Mouse (Mus musculus) lung, postnatal 0 days (tissue): ENCODE measurements around the gene Cd209g.

Experiments used
- CTCF ChIP-seq: IDR thresholded peaks from 2 replicates; pipeline ENCODE4 v1.5.1; 2016; ENCODE audit warnings: antibody characterized with exemption, mild to moderate bottlenecking
- EP300 ChIP-seq: IDR thresholded peaks from 2 replicates; pipeline ENCODE4 v1.6.1; 2016; ENCODE audit warnings: antibody characterized with exemption, mild to moderate bottlenecking, control low read depth

DNA sequence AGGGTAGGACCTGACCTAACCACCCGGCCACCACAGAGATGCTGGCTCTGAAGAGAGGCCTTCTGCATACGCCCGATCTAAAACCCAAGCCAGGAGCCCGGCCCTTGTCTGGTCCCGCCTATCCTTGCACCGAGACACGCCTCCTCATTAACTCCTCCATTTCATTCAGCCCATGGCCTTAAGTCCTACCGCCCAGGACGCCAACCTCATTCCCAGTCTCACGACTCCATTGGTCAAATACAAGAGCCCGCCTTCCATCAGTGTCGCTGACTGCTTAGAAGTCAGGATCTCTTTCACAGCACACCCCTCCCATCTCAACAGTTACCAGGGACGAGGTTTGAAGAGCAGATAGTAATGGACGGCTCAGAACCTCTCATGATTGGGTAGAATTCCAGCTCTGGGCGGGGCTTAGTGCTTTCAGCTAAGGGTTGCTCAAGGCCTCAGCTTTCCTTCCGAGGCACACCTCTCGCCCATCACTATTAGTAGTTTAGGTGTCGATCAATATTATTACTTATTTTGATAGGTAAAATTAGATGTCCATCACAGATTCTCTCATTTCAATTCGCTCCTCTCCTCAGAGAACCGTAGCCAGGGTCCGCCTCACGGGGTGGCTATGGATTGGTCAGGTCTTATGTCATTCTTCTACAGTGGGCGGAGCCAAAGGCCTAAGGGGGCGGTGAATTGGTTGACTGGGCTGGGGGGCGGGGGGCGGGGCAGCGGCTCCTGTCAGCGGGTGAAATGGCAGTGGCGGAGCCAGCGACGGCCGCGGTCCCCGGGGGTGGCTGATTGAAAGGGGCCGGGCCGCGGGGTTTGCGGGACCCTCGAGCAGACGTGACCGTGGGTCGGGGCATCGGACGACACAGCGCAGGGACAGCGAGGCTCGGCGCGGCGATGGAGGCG is 32.2 kb downstream of the Cd209g start, which contains the start of gene Evi5l:
- no peak for TF ChIP-seq CTCF
- peak; percentile 72 for TF ChIP-seq EP300
